ENCODE assay signal across 23 mouse cellular contexts in the genomic region with DNA sequence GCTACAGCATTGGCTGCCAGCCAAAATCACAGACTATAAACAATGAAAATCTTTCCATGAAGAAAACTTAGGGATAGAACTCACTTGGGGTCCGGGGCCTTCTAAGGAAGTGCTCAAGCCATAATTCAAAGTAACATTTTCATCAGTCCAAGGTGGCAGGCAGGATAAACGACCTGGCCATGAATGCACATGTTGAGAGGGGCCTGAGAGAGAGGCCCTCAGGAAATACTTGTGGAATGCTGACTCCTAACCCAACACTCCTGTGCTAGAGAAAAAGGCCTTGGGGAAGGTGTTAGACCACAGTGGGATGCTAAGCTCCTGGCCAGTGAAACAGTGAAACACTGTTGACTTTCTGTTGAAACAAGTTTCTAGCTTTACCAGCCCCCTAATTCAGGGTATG. TPM values are rescaled to one million over a fixed set of nuclear protein-coding genes. Genes with fewer than 3 reads are reported as not detected.
DNase-seq lines count a peak whose midpoint lies in the region; ATAC-seq and TF ChIP-seq lines count a peak whose summit lies in the region.
"Had no signal": no experiment of that assay in that cellular context is flagged by ENCODE, and none has a peak within 500 bp of the region (broad histone marks: within the 10 kb centered on the region; RNA-seq: fewer than 3 reads in every experiment).

No protein-coding gene starts in this region.

- no peaks in the 10 kb centered on the region for H3K9me3 ChIP-seq in midbrain, postnatal 0 days (ENCODE audit: low read length)
- H3K9me3 ChIP-seq in midbrain, embryonic 13.5 days: no peaks in the 10 kb centered on the region
- no peaks in the 10 kb centered on the region for H3K9me3 ChIP-seq in limb, embryonic 12.5 days
- H3K9me3 ChIP-seq in hindbrain, embryonic 10.5 days: no peaks in the 10 kb centered on the region
- H3K9me3 ChIP-seq: embryonic facial prominence, embryonic 15.5 days; forebrain, embryonic 15.5 days; heart, embryonic 13.5 days; hindbrain, embryonic 12.5 days; liver, embryonic 13.5 days; lung, embryonic 15.5 days had no signal

- no peak overlapping the region for H3K4me3 ChIP-seq in kidney, adult 2 months (ENCODE audit: insufficient read depth, low read depth, low read length)
- H3K4me3 ChIP-seq in midbrain, postnatal 0 days (ENCODE audit: low read depth, low read length): no peak overlapping the region
- H3K4me3 ChIP-seq in midbrain, embryonic 13.5 days (replicated peaks): no peak overlapping the region
- no peak overlapping the region for H3K4me3 ChIP-seq in limb, embryonic 12.5 days (replicated peaks)
- no peak overlapping the region for H3K4me3 ChIP-seq in hindbrain, embryonic 10.5 days
- H3K4me3 ChIP-seq: embryonic facial prominence, embryonic 15.5 days; forebrain, embryonic 15.5 days; heart, embryonic 13.5 days; hindbrain, embryonic 12.5 days; liver, embryonic 13.5 days; lung, embryonic 15.5 days had no signal

- no peak for ATAC-seq in midbrain, postnatal 0 days (ENCODE audit: low FRiP score)
- no peak for ATAC-seq in midbrain, embryonic 13.5 days
- peak; percentile 84 for ATAC-seq in limb, embryonic 12.5 days (ENCODE audit: insufficient number of reproducible peaks, insufficient read depth, low FRiP score, low TSS enrichment, low read depth)
- ATAC-seq: CD4-positive, CD25-positive, alpha-beta regulatory T cell, adult 4 months; forebrain, embryonic 15.5 days; midbrain, embryonic 16.5 days had no signal

- no peak for TF ChIP-seq CTCF in kidney, adult 2 months (conservative IDR thresholded peaks at IDR 0.05; ENCODE audit: insufficient read depth, insufficient read length, low read depth, low read length)
- TF ChIP-seq CTCF in midbrain, postnatal 0 days (IDR thresholded peaks at IDR 0.05): no peak

- no peaks in the 10 kb centered on the region for H3K27me3 ChIP-seq in kidney, adult 2 months (replicated peaks; ENCODE audit: control insufficient read depth, insufficient read depth, low read length)
- no peaks in the 10 kb centered on the region for H3K27me3 ChIP-seq in midbrain, postnatal 0 days (ENCODE audit: insufficient read depth, low read length)
- H3K27me3 ChIP-seq in midbrain, embryonic 13.5 days: no peaks in the 10 kb centered on the region
- no peaks in the 10 kb centered on the region for H3K27me3 ChIP-seq in limb, embryonic 12.5 days
- no peaks in the 10 kb centered on the region for H3K27me3 ChIP-seq in hindbrain, embryonic 10.5 days (ENCODE audit: insufficient read depth, poor library complexity, severe bottlenecking)
- H3K27me3 ChIP-seq: embryonic facial prominence, embryonic 15.5 days; forebrain, embryonic 15.5 days; heart, embryonic 13.5 days; hindbrain, embryonic 12.5 days; liver, embryonic 13.5 days; lung, embryonic 15.5 days had no signal

- no peak for TF ChIP-seq POLR2A in kidney, adult 2 months (IDR thresholded peaks at IDR 0.05; ENCODE audit: low read depth, low read length)

- no peaks in the 10 kb centered on the region for H3K4me1 ChIP-seq in kidney, adult 2 months (ENCODE audit: control insufficient read depth, insufficient read depth, low read length)
- H3K4me1 ChIP-seq in midbrain, postnatal 0 days (ENCODE audit: insufficient read depth, low read length): no peaks in the 10 kb centered on the region
- no peaks in the 10 kb centered on the region for H3K4me1 ChIP-seq in midbrain, embryonic 13.5 days (replicated peaks)
- H3K4me1 ChIP-seq in limb, embryonic 12.5 days (replicated peaks): no peaks in the 10 kb centered on the region
- no peaks in the 10 kb centered on the region for H3K4me1 ChIP-seq in hindbrain, embryonic 10.5 days (replicated peaks)
- H3K4me1 ChIP-seq: embryonic facial prominence, embryonic 15.5 days; forebrain, embryonic 15.5 days; heart, embryonic 13.5 days; hindbrain, embryonic 12.5 days; liver, embryonic 13.5 days; lung, embryonic 15.5 days had no signal

- DNase-seq in kidney, adult 2 months: peak; percentile 1
- no peak for DNase-seq in kidney, adult 9 months
- peak; percentile 2 for DNase-seq in midbrain, postnatal 0 days (ENCODE audit: low spot score)
- no peak for DNase-seq in hindbrain, embryonic 10.5 days (ENCODE audit: low spot score)
- DNase-seq in frontal cortex, postnatal 10 days (ENCODE audit: low spot score in 2 of 2): no peak
- DNase-seq: adrenal gland, postnatal 25 days; cerebellum, postnatal 10 days; gastrocnemius, postnatal 25 days; heart, adult 18-20 months; heart, postnatal 14 days; liver, embryonic 13.5 days; lung, postnatal 36 days; right cerebral cortex, postnatal 4 days; thymus, postnatal 14 days had no signal

- H3K36me3 ChIP-seq in kidney, adult 2 months (ENCODE audit: control insufficient read depth, insufficient read depth, low read length): no peaks in the 10 kb centered on the region
- no peaks in the 10 kb centered on the region for H3K36me3 ChIP-seq in midbrain, postnatal 0 days (ENCODE audit: insufficient read depth, low read length)
- H3K36me3 ChIP-seq in midbrain, embryonic 13.5 days: no peaks in the 10 kb centered on the region
- H3K36me3 ChIP-seq in limb, embryonic 12.5 days: no peaks in the 10 kb centered on the region
- H3K36me3 ChIP-seq in hindbrain, embryonic 10.5 days: no peaks in the 10 kb centered on the region
- H3K36me3 ChIP-seq: embryonic facial prominence, embryonic 15.5 days; forebrain, embryonic 15.5 days; heart, embryonic 13.5 days; hindbrain, embryonic 12.5 days; liver, embryonic 13.5 days; lung, embryonic 15.5 days had no signal

- no peak overlapping the region for H3K9ac ChIP-seq in midbrain, postnatal 0 days (replicated peaks; ENCODE audit: low read length, poor library complexity, severe bottlenecking)
- no peak overlapping the region for H3K9ac ChIP-seq in midbrain, embryonic 13.5 days (replicated peaks)
- H3K9ac ChIP-seq in limb, embryonic 12.5 days (replicated peaks): no peak overlapping the region
- H3K9ac ChIP-seq: embryonic facial prominence, embryonic 15.5 days; forebrain, embryonic 15.5 days; heart, embryonic 13.5 days; hindbrain, embryonic 12.5 days; liver, embryonic 13.5 days; lung, embryonic 15.5 days had no signal

- H3K27ac ChIP-seq in kidney, adult 2 months (ENCODE audit: insufficient read depth, low read depth, low read length): no peak overlapping the region
- no peak overlapping the region for H3K27ac ChIP-seq in midbrain, postnatal 0 days (ENCODE audit: low read depth, low read length)
- no peak overlapping the region for H3K27ac ChIP-seq in midbrain, embryonic 13.5 days
- H3K27ac ChIP-seq in limb, embryonic 12.5 days: peak overlapping the region; percentile 53; the same call in 1 of the 2 replicates
- H3K27ac ChIP-seq in hindbrain, embryonic 10.5 days: no peak overlapping the region
- H3K27ac ChIP-seq: embryonic facial prominence, embryonic 15.5 days; forebrain, embryonic 15.5 days; heart, embryonic 13.5 days; hindbrain, embryonic 12.5 days; liver, embryonic 13.5 days; lung, embryonic 15.5 days had no signal

- WGBS in kidney, adult 2 months: 13% methylated on average over 2 of the region's 2 CpGs
- 33% methylated on average over 2 of the region's 2 CpGs for WGBS in midbrain, postnatal 0 days
- 42% methylated on average over 2 of the region's 2 CpGs for WGBS in midbrain, embryonic 13.5 days
- 23% methylated on average over 2 of the region's 2 CpGs for WGBS in limb, embryonic 12.5 days
- 43% methylated on average over 2 of the region's 2 CpGs for WGBS in hindbrain, embryonic 10.5 days

- no peak overlapping the region for H3K4me2 ChIP-seq in midbrain, postnatal 0 days (ENCODE audit: low read depth, low read length, poor library complexity, severe bottlenecking)
- no peak overlapping the region for H3K4me2 ChIP-seq in midbrain, embryonic 13.5 days (replicated peaks)
- no peak overlapping the region for H3K4me2 ChIP-seq in limb, embryonic 12.5 days
- H3K4me2 ChIP-seq: embryonic facial prominence, embryonic 15.5 days; forebrain, embryonic 15.5 days; heart, embryonic 13.5 days; hindbrain, embryonic 12.5 days; liver, embryonic 13.5 days; lung, embryonic 15.5 days had no signal

RNA-seq across cellular contexts. Expression of a gene that starts 45.6 kb away (rescaled TPM):
- 40.7 and 42.4 TPM in 2 replicates for polyA plus RNA-seq in kidney, adult 2 months (2012; rRNA removed)
- total RNA-seq in midbrain, postnatal 0 days (2014; rRNA removed): 153 and 189 TPM in 2 replicates
- 20.8 and 25.1 TPM in 2 replicates for polyA plus RNA-seq in midbrain, postnatal 0 days (2015; fragmentation: Nextera tagmentation; extraction: Ambion mirVana)
- 11.3 and 14.2 TPM in 2 replicates for polyA plus RNA-seq in midbrain, embryonic 13.5 days (2015; fragmentation: Nextera tagmentation; extraction: Ambion mirVana)
- polyA plus RNA-seq in limb, embryonic 12.5 days (2016; fragmentation: Nextera tagmentation; extraction: Ambion mirVana): 2.8 and 3.0 TPM in 2 replicates
- polyA plus RNA-seq in hindbrain, embryonic 10.5 days (2016; fragmentation: Nextera tagmentation; extraction: Ambion mirVana): 2.1 and 2.6 TPM in 2 replicates

Comparison
In these comparisons a context has a peak if more than half of its experiments do, and no peak if none do; other contexts are left out.
1. DNase-seq: peak in kidney, adult 2 months (single experiment) and midbrain, postnatal 0 days (single experiment); none in kidney, adult 9 months (single experiment), hindbrain, embryonic 10.5 days (single experiment) and frontal cortex, postnatal 10 days (0 of 2).